Mouse (Mus musculus) hindbrain, embryonic 14.5 days (tissue): ENCODE measurements around the gene Asb9. TPM values are rescaled to one million over a fixed set of nuclear protein-coding genes. Genes with fewer than 3 reads are reported as not detected.

Experiments used
- ATAC-seq: fragments of 200-750 bp; cut with Nextera tagmentation; 2 replicates; pipeline ENCODE4 v1.8.0; 2017; ENCODE audit warnings: moderate number of reproducible peaks, mild to moderate bottlenecking, moderate TSS enrichment, moderate library complexity; ENCODE audit not compliant: low FRiP score
- DNase-seq: peaks from one replicate; pipeline ENCODE4 v3.0.0-alpha.2; 2015; ENCODE audit warnings: low spot score
- H3K27ac ChIP-seq: fragments of 300-500 bp; sonication (generic); 2 replicates; pipeline ENCODE4 v1.5.1; 2014; ENCODE audit warnings: mild to moderate bottlenecking, moderate library complexity
- H3K27me3 ChIP-seq: fragments of 300-500 bp; sonication (generic); 2 replicates; pipeline ENCODE4 v1.6.1; 2014; ENCODE audit warnings: mild to moderate bottlenecking, low read length, mixed read lengths; ENCODE audit not compliant: control insufficient read depth, insufficient read depth
- H3K36me3 ChIP-seq: fragments of 300-500 bp; sonication (generic); replicated peaks from 2 replicates; pipeline ENCODE4 v1.6.1; 2014; ENCODE audit not compliant: control insufficient read depth, insufficient read depth
- H3K4me1 ChIP-seq: fragments of 300-500 bp; sonication (generic); replicated peaks from 2 replicates; pipeline ENCODE4 v1.6.1; 2014; ENCODE audit warnings: antibody characterized with exemption, low read length, mixed read lengths; ENCODE audit not compliant: control insufficient read depth, insufficient read depth
- H3K4me2 ChIP-seq: fragments of 300-500 bp; sonication (generic); replicated peaks from 2 replicates; pipeline ENCODE4 v1.6.1; 2014; ENCODE audit warnings: mild to moderate bottlenecking, moderate library complexity
- H3K4me3 ChIP-seq: fragments of 300-500 bp; sonication (generic); replicated peaks from 2 replicates; pipeline ENCODE4 v1.5.1; 2014; ENCODE audit warnings: mild to moderate bottlenecking, low read length
- H3K9ac ChIP-seq: fragments of 300-500 bp; sonication (generic); 2 replicates; pipeline ENCODE4 v1.6.1; 2014
- H3K9me3 ChIP-seq: fragments of 300-500 bp; sonication (generic); 2 replicates; pipeline ENCODE4 v1.6.1; 2016; ENCODE audit warnings: low read length; ENCODE audit not compliant: control insufficient read depth
- WGBS: fragments of 180-500 bp; shearing (Covaris S2); extraction: QIAGEN DNeasy Blood & Tissue Kit; methylation state at CpG from one replicate; pipeline ENCODE4 v1.1.7; 2014; 5-methylcytosine and 5-hydroxymethylcytosine counted together
- polyA plus RNA-seq: library from polyadenylated mRNA; unstranded; fragments of >200 nt; fragmentation: Nextera tagmentation; extraction: Ambion mirVana; gene quantifications from 2 replicates; pipeline ENCODE4 v1.2.1, GENCODE M21; 2014

Gene Asb9
- polyA plus RNA-seq, 1 experiment from 2014 or later = not detected

DNA sequence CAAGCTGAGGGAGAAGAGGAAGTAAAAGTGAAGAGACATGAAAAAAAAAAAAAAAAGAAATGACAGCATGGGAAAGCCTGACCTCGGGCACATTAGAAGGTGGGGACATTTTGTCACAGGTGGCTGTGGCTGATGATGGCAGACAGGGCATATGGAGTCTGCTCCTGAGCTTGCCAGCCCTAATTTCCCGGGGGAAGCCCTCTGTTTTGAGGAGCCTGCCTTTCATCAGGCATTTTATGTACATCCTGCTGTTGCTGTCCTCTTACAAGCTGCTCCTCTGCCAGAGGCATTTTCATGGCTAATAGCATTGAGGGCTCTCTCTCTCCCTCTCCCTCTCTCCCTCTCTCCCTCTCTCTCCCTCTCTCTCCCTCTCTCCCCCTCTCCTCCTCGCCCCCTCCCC, 70.8 kb downstream of the Asb9 start:
- H3K4me3 ChIP-seq = no peak overlapping the region
- H3K36me3 ChIP-seq = no peaks in the 10 kb centered on the region
- no peaks in the 10 kb centered on the region for H3K27me3 ChIP-seq
- H3K4me2 ChIP-seq = no peak overlapping the region
- H3K27ac ChIP-seq = no peak overlapping the region
- ATAC-seq (peak; percentile 60; the same call in 1 of the 2 replicates), DNase-seq (no peak)
- no peak overlapping the region for H3K9ac ChIP-seq
- H3K4me1 ChIP-seq = no peaks in the 10 kb centered on the region
- no peaks in the 10 kb centered on the region for H3K9me3 ChIP-seq
- 60% methylated on average over 3 of the region's 3 CpGs for WGBS

Other genes starting within 250 kb of the Asb9 start
- 0.50 and 0.59 TPM in 2 replicates for gene Bmx, start 248.1 kb upstream of the Asb9 start, polyA plus RNA-seq
- 3.8 and 4.0 TPM in 2 replicates for gene Pir, start 237.0 kb upstream of the Asb9 start, polyA plus RNA-seq
- 0.29 and 0.56 TPM in 2 replicates for gene Vegfd, start 132.9 kb upstream of the Asb9 start, polyA plus RNA-seq
- gene Piga, start 86.5 kb upstream of the Asb9 start, polyA plus RNA-seq = 5.3 and 6.1 TPM in 2 replicates
- gene Asb11, start 69.3 kb upstream of the Asb9 start, polyA plus RNA-seq = not detected in 2 replicates